In the genomic region with DNA sequence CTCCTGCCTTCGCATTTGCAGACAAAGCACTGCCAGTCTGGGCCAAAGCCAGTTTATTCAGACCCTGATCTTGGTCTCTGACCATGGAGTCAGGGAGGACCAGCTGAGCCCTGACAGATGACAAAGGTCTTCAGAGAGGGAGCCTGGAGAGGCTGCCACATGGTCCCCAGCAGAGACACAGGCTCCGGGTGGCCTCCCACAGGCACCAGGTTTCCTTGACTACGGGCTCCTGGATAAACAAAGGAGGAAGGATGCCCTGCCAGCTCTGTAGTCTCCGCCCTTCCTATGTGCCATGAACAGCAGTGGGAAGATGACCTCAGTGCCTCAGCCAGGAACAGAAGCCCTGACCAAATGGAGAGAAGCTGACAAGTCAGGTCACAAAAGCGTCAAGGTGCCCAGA, we compare ENCODE assay signal across 8 mouse cellular contexts. TPM values are rescaled to one million over a fixed set of nuclear protein-coding genes. Genes with fewer than 3 reads are reported as not detected.
A peak's percentile ranks its signal among the peaks of the same experiment; 100 is the strongest.
DNase-seq lines count a peak whose midpoint lies in the region; ATAC-seq and TF ChIP-seq lines count a peak whose summit lies in the region.

No protein-coding gene starts in this region.

- no peak for TF ChIP-seq CTCF in heart, postnatal 0 days (IDR thresholded peaks at IDR 0.05; ENCODE audit: low read depth)

- no peak for ATAC-seq in heart, embryonic 12.5 days (ENCODE audit: insufficient number of reproducible peaks, low FRiP score)
- peak; percentile 25; the same call in 1 of the 2 replicates for ATAC-seq in heart, postnatal 0 days (ENCODE audit: insufficient read depth, low read depth)
- no peak for ATAC-seq in monocyte, adult 5-6 weeks (replicated peaks; ENCODE audit: insufficient number of reproducible peaks, low FRiP score, low TSS enrichment, poor library complexity, severe bottlenecking)

- H3K9me3 ChIP-seq in heart, embryonic 12.5 days (replicated peaks) = no peaks in the 10 kb centered on the region
- H3K9me3 ChIP-seq in heart, postnatal 0 days (replicated peaks; ENCODE audit: control insufficient read depth, low read length) = no peaks in the 10 kb centered on the region

- peaks cover 84% of the 10 kb centered on the region for H3K36me3 ChIP-seq in heart, embryonic 12.5 days
- H3K36me3 ChIP-seq in heart, postnatal 0 days (replicated peaks; ENCODE audit: control insufficient read depth, insufficient read depth, low read length) = peaks cover 81% of the 10 kb centered on the region

- H3K9ac ChIP-seq in heart, embryonic 12.5 days = no peak overlapping the region
- no peak overlapping the region for H3K9ac ChIP-seq in heart, postnatal 0 days (replicated peaks; ENCODE audit: low read depth, low read length)

- no peak overlapping the region for H3K4me3 ChIP-seq in heart, embryonic 12.5 days
- H3K4me3 ChIP-seq in heart, postnatal 0 days (ENCODE audit: low read depth, low read length) = no peak overlapping the region

- WGBS in heart, embryonic 12.5 days = 60% methylated on average over 5 of the region's 5 CpGs
- 51% methylated on average over 5 of the region's 5 CpGs for WGBS in heart, postnatal 0 days

- H3K4me2 ChIP-seq in heart, embryonic 12.5 days = no peak overlapping the region
- no peak overlapping the region for H3K4me2 ChIP-seq in heart, postnatal 0 days (ENCODE audit: low read depth, low read length)

- DNase-seq in heart, adult 9 months (ENCODE audit: low spot score in 2 of 2) = peak; percentile 63 to 64
- DNase-seq in cerebellum, adult 11 months = peak; percentile 84
- no peak for DNase-seq in heart, postnatal 0 days (ENCODE audit: low spot score)
- peak; percentile 26 for DNase-seq in mesoderm, embryonic 11.5 days (ENCODE audit: low read depth, low spot score)
- DNase-seq in embryo, embryonic 11 days = no peak
- DNase-seq in frontal cortex, adult 2 months (ENCODE audit: extremely low spot score in 1 of 2, low spot score in 1 of 2) = no peak

- TF ChIP-seq EP300 in heart, postnatal 0 days (IDR thresholded peaks at IDR 0.05; ENCODE audit: low read depth) = no peak

- H3K4me1 ChIP-seq in heart, embryonic 12.5 days (replicated peaks) = peaks cover 44% of the 10 kb centered on the region
- H3K4me1 ChIP-seq in heart, postnatal 0 days (ENCODE audit: control insufficient read depth, insufficient read depth) = no peaks in the 10 kb centered on the region

- H3K27ac ChIP-seq in heart, embryonic 12.5 days (ENCODE audit: poor library complexity, severe bottlenecking) = no peak overlapping the region
- H3K27ac ChIP-seq in heart, postnatal 0 days (ENCODE audit: low read depth) = peak overlapping the region; percentile 36; the same call in 1 of the 2 replicates

- H3K27me3 ChIP-seq in heart, embryonic 12.5 days (replicated peaks) = no peaks in the 10 kb centered on the region
- no peaks in the 10 kb centered on the region for H3K27me3 ChIP-seq in heart, postnatal 0 days (ENCODE audit: control insufficient read depth, insufficient read depth, low read length)

RNA-seq across cellular contexts. Expression of a gene that starts 27.1 kb away (rescaled TPM):
- 277 and 294 TPM in 2 replicates for polyA plus RNA-seq in heart, embryonic 12.5 days (2016; fragmentation: Nextera tagmentation; extraction: Ambion mirVana)
- 914 and 1,212 TPM in 2 replicates for total RNA-seq in heart, postnatal 0 days (2014; rRNA removed; ENCODE audit: low replicate concordance)
- 227 and 257 TPM in 2 replicates for polyA plus RNA-seq in heart, postnatal 0 days (2015; fragmentation: Nextera tagmentation; extraction: Ambion mirVana)
- 400 to 470 TPM (median 447 TPM) in 3 replicates for total RNA-seq in monocyte, adult 5-6 weeks (2017)
- polyA plus RNA-seq in frontal cortex, adult 2 months (2012; rRNA removed) = 503 and 558 TPM in 2 replicates

Comparison
In these comparisons a context has a peak if more than half of its experiments do, and no peak if none do; other contexts are left out.
1. DNase-seq: peak in heart, adult 9 months (2 of 2), cerebellum, adult 11 months (single experiment) and mesoderm, embryonic 11.5 days (single experiment); none in heart, postnatal 0 days (single experiment), embryo, embryonic 11 days (single experiment) and frontal cortex, adult 2 months (0 of 2).